Mouse (Mus musculus) C2C12 (cell line): ENCODE data around the gene Isg20.

Source experiments
- CEBPB ChIP-seq: IDR thresholded peaks from one replicate; pipeline ENCODE4 v1.6.1; 2011; ENCODE audit warnings: low read depth, mild to moderate bottlenecking, control low read depth, moderate library complexity
- CTCF ChIP-seq: IDR thresholded peaks from one replicate; pipeline ENCODE4 v1.5.1; 2011; ENCODE audit not compliant: control insufficient read depth, insufficient read depth, insufficient read length
- MYOG ChIP-seq: IDR thresholded peaks from one replicate; pipeline ENCODE4 v1.6.1; 2011; ENCODE audit not compliant: control insufficient read depth, insufficient read length; ENCODE audit errors: extremely low read depth

DNA sequence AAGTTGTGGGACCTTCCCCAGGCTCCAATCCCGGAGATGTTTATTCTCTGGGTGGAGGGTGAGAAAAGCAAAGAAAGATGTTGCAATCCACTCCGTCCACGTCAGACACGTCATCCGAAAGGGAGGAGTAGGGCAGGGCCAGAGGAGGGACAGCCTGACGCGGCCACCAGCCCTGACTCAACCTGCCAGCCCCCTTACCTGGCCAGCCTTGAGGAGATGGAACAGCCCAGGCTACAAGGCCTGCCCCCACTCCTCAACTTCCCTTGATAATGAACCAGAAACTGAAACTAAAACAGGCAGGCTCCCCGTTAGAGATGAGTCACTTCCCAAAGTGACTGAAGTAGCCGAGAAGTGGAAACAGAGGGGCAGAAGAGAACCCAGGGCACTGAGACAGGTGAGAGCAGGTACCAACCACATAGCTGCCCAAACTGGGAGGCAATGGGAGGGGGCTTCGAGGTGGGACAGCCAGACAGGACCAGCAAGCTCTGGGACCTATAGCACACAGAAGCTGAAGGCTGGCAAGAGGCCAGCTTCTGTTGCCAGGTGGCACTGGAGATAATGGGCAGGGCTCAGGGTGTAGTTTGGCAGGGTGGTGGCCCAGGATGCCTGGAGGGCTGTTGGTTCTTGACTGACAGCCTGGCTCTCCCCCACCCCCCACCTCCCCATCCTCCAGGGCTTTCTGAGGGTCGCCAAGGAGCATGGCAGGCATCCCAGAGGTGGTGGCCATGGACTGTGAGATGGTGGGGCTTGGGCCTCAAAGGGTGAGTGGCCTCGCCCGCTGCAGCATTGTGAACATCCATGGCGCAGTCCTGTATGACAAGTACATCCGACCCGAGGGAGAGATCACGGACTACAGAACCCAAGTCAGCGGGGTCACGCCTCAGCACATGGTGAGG lies 673 bp downstream of the Isg20 start:
- TF ChIP-seq CEBPB = peak; percentile 96
- no peak for TF ChIP-seq CTCF
- no peak for TF ChIP-seq MYOG
